Mouse (Mus musculus) E14TG2a.4 (cell line): ENCODE results near the gene Lsg1.

ENCODE experiments used
- CTCF ChIP-seq: conservative IDR thresholded peaks from 2 replicates; pipeline ENCODE4 v1.5.1; 2014; ENCODE audit warnings: low read length
- NANOG ChIP-seq: IDR thresholded peaks from 2 replicates; pipeline ENCODE4 v1.6.1; 2014; ENCODE audit warnings: borderline replicate concordance, low read length, mixed read lengths
- POU5F1 ChIP-seq: IDR thresholded peaks from 2 replicates; pipeline ENCODE4 v1.6.1; 2014; ENCODE audit warnings: low read length, borderline replicate concordance

GRCm38 (mm10) chr16:30601946-30602345 lies 14.6 kb upstream of the Lsg1 start:
- TF ChIP-seq CTCF (no peak), POU5F1 (no peak), NANOG (no peak)
